Mouse (Mus musculus) right cerebral cortex, adult 2 months (tissue): Measurements from ENCODE around the gene Tbck.
A peak's percentile ranks its signal among the peaks of the same experiment; 100 is the strongest.

Experiments
- DNase-seq, 2 experiments: peaks; one replicate each; pipeline ENCODE4 v3.0.0; 2021 to 2022; ENCODE audit warnings: low spot score in 2 of 2

Gene Tbck

DNA sequence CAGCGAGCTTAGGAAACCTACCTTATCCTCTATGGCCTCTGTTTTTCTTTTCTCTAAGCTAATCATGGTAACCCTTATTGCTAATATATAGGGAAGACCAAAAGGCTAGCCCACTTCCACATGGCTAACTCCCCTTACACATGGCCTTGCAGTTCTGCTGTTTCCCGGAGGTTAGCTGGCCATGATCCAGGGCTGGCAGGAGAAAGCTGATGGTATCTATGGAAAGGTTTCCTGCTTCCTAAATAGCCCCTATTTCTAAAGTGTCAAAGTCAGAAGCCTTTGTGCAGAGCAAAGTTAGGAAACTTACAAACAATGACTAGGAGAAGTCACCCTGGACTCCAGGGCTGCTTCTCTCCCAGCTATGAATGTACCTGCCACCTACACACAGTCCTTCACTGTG is 184.9 kb downstream of the Tbck start:
- no peak for DNase-seq

- DNase-seq, result no peak
Measured at GRCm38 (mm10) chr3:132870079-132870478, 186.1 kb downstream of the Tbck start.

- no peak for DNase-seq
Measured at GRCm38 (mm10) chr3:132871318-132871904, 187.5 kb downstream of the Tbck start.

GRCm38 (mm10) chr3:132873251-132873650 is 189.3 kb downstream of the Tbck start:
- DNase-seq, result no peak

DNA sequence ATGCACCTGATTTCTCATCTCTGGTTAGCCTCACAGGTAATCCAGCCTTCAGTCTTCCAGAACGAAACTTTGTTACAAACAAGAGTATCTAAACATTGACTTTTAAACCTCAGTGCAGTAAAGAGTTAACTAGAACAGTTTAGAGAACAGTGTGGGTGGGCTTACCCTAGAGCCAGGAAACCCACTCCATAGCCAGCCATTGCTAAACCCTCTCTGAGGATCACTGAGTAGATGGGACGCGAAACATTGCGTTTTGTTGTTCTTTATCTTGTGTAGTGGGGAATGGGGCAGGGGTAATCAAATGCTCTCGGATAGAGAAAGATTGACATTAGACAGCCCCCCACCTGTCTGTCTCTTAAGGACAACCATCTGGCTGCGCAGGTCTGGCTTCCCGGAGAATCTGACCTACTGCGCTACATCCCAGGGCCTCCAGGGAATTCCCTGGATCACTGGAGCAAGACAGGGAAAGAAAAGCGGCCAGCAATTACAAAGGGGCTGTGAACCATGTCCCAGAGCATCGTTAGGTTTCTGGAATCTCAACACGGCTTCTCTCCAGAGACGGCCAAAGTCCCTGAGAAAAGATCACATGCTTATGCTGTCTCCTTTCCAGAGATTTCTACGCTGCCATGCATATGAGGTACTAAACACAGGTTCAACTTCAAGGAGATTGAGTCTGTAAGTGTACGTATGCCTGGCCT is 192.2 kb downstream of the Tbck start:
- no peak for DNase-seq

DNA sequence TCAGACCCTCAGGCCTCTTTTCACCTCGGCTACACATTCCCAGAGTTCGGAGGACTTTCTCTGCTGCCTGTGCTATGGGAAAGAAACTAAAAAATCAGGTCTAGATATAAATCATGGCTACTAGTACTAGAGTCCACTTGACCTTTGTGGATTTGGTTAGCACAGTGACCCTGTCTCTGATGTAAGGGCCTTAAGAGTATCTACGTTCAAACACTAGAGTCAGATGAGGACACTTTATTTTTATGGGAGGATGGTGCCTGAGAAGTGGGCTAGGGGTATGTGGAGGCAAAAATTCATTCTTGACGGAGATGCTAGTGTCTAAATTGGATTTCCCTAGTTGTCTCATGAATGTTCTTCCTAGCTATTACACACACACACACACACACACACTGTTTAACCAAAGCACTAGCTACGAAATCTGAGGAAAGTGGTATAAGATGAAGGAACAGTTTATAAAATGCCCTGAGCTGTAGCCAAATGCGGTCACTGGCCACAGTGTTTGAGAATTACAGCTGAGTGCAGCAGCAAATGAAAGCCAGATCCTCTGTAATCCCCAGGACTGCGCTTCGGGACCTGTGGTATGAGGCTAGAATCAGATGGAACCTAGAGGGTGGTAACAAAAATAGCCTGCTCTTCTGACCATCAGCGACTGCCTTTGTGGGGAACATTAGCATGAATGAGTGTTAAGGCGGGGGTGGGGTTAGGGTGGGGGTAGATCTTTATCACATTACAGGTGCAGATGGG is 193.2 kb downstream of the Tbck start:
- DNase-seq, result no peak

GRCm38 (mm10) chr3:132880361-132880760 is 196.4 kb downstream of the Tbck start:
- no peak for DNase-seq

DNA sequence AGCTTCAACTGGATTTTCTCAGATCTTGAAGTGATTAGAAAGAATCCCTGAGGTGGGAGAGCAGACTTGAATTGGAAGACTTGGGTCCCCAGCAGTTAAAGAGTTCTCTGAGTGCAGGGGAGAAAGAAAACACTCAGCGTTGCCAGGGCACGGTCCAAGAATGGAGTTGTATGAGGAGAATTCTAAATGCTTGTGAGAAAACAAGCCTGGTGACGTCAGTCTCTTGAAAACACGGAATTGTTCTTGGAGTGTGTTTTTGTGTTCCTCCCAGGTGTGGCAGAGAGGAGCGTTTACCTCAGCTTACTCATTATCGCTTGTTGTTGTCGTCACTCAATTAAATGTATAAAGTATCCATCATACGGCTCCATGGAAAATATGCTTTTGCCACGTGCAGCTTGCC is 196.9 kb downstream of the Tbck start:
- DNase-seq, result peak in 1 of 2 experiments; percentile 14

- DNase-seq, result no peak
Measured at GRCm38 (mm10) chr3:132883256-132883655, 199.3 kb downstream of the Tbck start.

- no peak for DNase-seq
Measured at GRCm38 (mm10) chr3:132884459-132884858, 200.5 kb downstream of the Tbck start.

GRCm38 (mm10) chr3:132886419-132887050 is 202.6 kb downstream of the Tbck start:
- no peak for DNase-seq

GRCm38 (mm10) chr3:132887074-132887848 is 203.3 kb downstream of the Tbck start:
- DNase-seq, result no peak
